Mouse (Mus musculus) limb, embryonic 11.5 days (tissue): ENCODE measurements at regions not wholly inside any gene's neighbourhood (a gene's known extent, or its start where the extent isn't known, plus 50 kb on each side); places are given as distances from the start of the nearest gene placed in this dataset.

Experiments used
- ATAC-seq: fragments of 200-750 bp; cut with Nextera tagmentation; 2 replicates; pipeline ENCODE4 v1.8.0; 2017; ENCODE audit warnings: low read depth; ENCODE audit not compliant: insufficient number of reproducible peaks, low FRiP score, low TSS enrichment
- DNase-seq: peaks from one replicate; pipeline ENCODE4 v3.0.0-alpha.2; 2015; ENCODE audit warnings: low spot score
- H3K27ac ChIP-seq: fragments of 300-500 bp; sonication (generic); replicated peaks from 2 replicates; pipeline ENCODE4 v1.5.1; 2014; ENCODE audit warnings: low read depth, mild to moderate bottlenecking, low read length
- H3K27me3 ChIP-seq: fragments of 300-500 bp; sonication (generic); 2 replicates; pipeline ENCODE4 v1.6.1; 2014; ENCODE audit warnings: mild to moderate bottlenecking, low read length, mixed read lengths; ENCODE audit not compliant: control insufficient read depth, insufficient read depth
- H3K36me3 ChIP-seq: fragments of 300-500 bp; sonication (generic); 2 replicates; pipeline ENCODE4 v1.6.1; 2014; ENCODE audit warnings: mild to moderate bottlenecking, low read length, moderate library complexity, mixed read lengths; ENCODE audit not compliant: control insufficient read depth, insufficient read depth
- H3K4me1 ChIP-seq: fragments of 300-500 bp; sonication (generic); 2 replicates; pipeline ENCODE4 v1.6.1; 2014; ENCODE audit warnings: low read length, mixed read lengths; ENCODE audit not compliant: control insufficient read depth, insufficient read depth
- H3K4me2 ChIP-seq: fragments of 300-500 bp; sonication (generic); 2 replicates; pipeline ENCODE4 v1.6.1; 2014; ENCODE audit warnings: low read depth, mild to moderate bottlenecking, moderate library complexity; ENCODE audit not compliant: severe bottlenecking
- H3K4me3 ChIP-seq: fragments of 300-500 bp; sonication (generic); 2 replicates; pipeline ENCODE4 v1.5.1; 2014; ENCODE audit warnings: low read depth, low read length
- H3K9ac ChIP-seq: fragments of 300-500 bp; sonication (generic); 2 replicates; pipeline ENCODE4 v1.6.1; 2014; ENCODE audit warnings: mild to moderate bottlenecking, low read length
- H3K9me3 ChIP-seq: fragments of 300-500 bp; sonication (generic); 2 replicates; pipeline ENCODE4 v1.6.1; 2016; ENCODE audit warnings: low read length; ENCODE audit not compliant: control insufficient read depth
- WGBS: fragments of 180-500 bp; shearing (Covaris S2); extraction: QIAGEN DNeasy Blood & Tissue Kit; methylation state at CpG from one replicate; pipeline ENCODE4 v1.1.7; 2014; 5-methylcytosine and 5-hydroxymethylcytosine counted together

DNA sequence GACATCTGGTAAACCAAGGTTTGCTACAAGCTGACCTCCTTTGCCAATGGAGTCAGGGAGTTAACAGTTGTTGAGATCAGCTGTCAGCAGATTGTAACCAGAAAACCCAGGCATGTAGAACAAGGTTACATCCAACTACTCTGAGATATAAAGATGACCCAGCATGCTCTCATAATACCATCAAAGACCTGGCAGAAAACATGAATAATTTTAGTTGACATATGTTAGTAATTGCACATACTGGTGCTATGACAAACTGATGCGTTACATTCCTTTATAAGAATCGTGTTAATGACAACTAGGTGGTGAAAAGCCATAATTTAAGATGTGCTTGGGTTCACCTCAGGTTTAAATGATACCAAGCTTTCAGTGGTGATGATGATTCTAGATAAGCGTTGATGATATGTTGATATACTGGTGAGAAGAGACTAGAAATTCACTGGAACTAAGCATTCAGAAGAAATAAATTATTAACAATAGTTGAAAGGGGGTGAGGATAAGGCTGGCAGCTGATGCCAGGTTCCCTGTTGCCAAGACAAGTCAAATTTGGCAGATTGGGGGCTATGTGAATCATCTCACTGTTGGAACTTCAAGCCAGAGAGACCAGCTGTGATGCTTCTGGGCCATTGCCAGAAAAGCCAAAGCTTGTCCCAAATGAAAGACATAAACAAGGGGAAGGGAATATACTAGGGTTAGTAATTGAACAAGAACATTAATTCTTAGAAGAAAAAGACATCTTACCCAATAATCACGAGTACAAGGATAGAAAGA lies 437.7 kb upstream of the Gm21961 start:
- Histone ChIP-seq H3K9me3 (no peaks in the 10 kb centered on the region), H3K4me3 (no peak overlapping the region), H3K4me1 (no peaks in the 10 kb centered on the region), H3K27me3 (no peaks in the 10 kb centered on the region), H3K4me2 (no peak overlapping the region), H3K27ac (no peak overlapping the region), H3K36me3 (no peaks in the 10 kb centered on the region), H3K9ac (no peak overlapping the region)
- WGBS: 73% methylated on average over 4 of the region's 4 CpGs
- DNase-seq (no peak), ATAC-seq (no peak)

DNA sequence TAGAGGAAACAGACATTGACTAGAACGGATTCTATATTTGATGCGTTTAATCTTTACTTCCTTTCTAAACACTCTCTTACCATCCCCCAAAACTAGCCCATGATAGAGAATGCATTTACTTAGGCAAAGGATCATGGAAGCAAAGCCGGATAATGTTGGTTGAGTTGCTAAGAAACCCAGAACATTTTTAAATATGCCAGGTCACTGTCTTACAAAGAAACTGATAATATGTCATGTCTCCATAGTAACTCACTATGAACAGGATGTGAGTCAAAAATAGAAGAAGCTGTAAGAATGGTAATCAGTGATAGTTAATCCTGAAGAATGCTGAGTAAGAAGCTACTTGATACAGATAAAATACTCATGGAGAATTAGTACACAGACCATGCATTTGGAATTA lies 405.0 kb upstream of the Gm21961 start:
- Histone ChIP-seq H3K9ac (no peak overlapping the region), H3K27me3 (no peaks in the 10 kb centered on the region), H3K27ac (no peak overlapping the region), H3K4me1 (no peaks in the 10 kb centered on the region), H3K4me3 (no peak overlapping the region), H3K36me3 (no peaks in the 10 kb centered on the region), H3K4me2 (no peak overlapping the region), H3K9me3 (no peaks in the 10 kb centered on the region)
- WGBS: 89% methylated on average over 3 of the region's 3 CpGs
- ATAC-seq: no peak
- no peak for DNase-seq
